10 mouse cellular contexts compared by ENCODE assay signal in genomic region chr11:84967113-84967512, GRCm38 (mm10). TPM values are rescaled to one million over a fixed set of nuclear protein-coding genes. Genes with fewer than 3 reads are reported as not detected.
DNase-seq lines count a peak whose midpoint lies in the region; ATAC-seq lines count a peak whose summit lies in the region.
"Had no signal": no experiment of that assay in that cellular context is flagged by ENCODE, and none has a peak within 500 bp of the region (broad histone marks: within the 10 kb centered on the region; RNA-seq: fewer than 3 reads in every experiment).

No protein-coding gene starts in this region.

- H3K27ac ChIP-seq in forebrain, embryonic 11.5 days (ENCODE audit: low read depth, low read length), result no peak overlapping the region
- H3K27ac ChIP-seq in forebrain, embryonic 14.5 days (ENCODE audit: low read depth, low read length), result no peak overlapping the region
- no peak overlapping the region for H3K27ac ChIP-seq in neural tube, embryonic 15.5 days (replicated peaks)
- peak overlapping the region; percentile 86 for H3K27ac ChIP-seq in midbrain, embryonic 10.5 days (replicated peaks)

- WGBS in forebrain, embryonic 11.5 days, result 6% methylated on average over 5 of the region's 5 CpGs
- WGBS in forebrain, embryonic 14.5 days, result 10% methylated on average over 5 of the region's 5 CpGs
- 13% methylated on average over 5 of the region's 5 CpGs for WGBS in neural tube, embryonic 15.5 days
- WGBS in midbrain, embryonic 10.5 days, result 14% methylated on average over 5 of the region's 5 CpGs

- DNase-seq in forebrain, embryonic 11.5 days (ENCODE audit: low spot score), result peak; percentile 73
- DNase-seq in forebrain, embryonic 14.5 days (ENCODE audit: low spot score), result no peak
- DNase-seq in neural tube, embryonic 10.5 days (ENCODE audit: extremely low spot score, low spot score), result peak; percentile 58
- DNase-seq in midbrain, embryonic 10.5 days (ENCODE audit: low spot score), result peak; percentile 82
- DNase-seq in left cerebral cortex, adult 8-10 months (ENCODE audit: low spot score in 2 of 2), result no peak
- DNase-seq in adrenal gland, postnatal 14 days, result no peak
- DNase-seq in cerebellum, postnatal 14 days, result no peak
- DNase-seq: gastrocnemius, postnatal 25 days; lung, postnatal 14 days had no signal

- no peaks in the 10 kb centered on the region for H3K36me3 ChIP-seq in forebrain, embryonic 11.5 days (ENCODE audit: control insufficient read depth, insufficient read depth, low read length)
- H3K36me3 ChIP-seq in forebrain, embryonic 14.5 days (ENCODE audit: control insufficient read depth, insufficient read depth, low read length), result no peaks in the 10 kb centered on the region
- H3K36me3 ChIP-seq in neural tube, embryonic 15.5 days, result no peaks in the 10 kb centered on the region
- H3K36me3 ChIP-seq in midbrain, embryonic 10.5 days, result no peaks in the 10 kb centered on the region

- H3K4me3 ChIP-seq in forebrain, embryonic 11.5 days (ENCODE audit: low read depth, low read length), result no peak overlapping the region
- H3K4me3 ChIP-seq in forebrain, embryonic 14.5 days (ENCODE audit: low read depth, low read length), result no peak overlapping the region
- no peak overlapping the region for H3K4me3 ChIP-seq in neural tube, embryonic 15.5 days (replicated peaks)
- peak overlapping the region; percentile 26 for H3K4me3 ChIP-seq in midbrain, embryonic 10.5 days

- peaks cover 9% of the 10 kb centered on the region for H3K4me1 ChIP-seq in forebrain, embryonic 11.5 days (replicated peaks; ENCODE audit: control insufficient read depth, insufficient read depth, low read length)
- H3K4me1 ChIP-seq in forebrain, embryonic 14.5 days (ENCODE audit: control insufficient read depth, insufficient read depth, low read length), result peaks cover 6% of the 10 kb centered on the region
- peaks cover 8% of the 10 kb centered on the region; the same call in 1 of the 2 replicates for H3K4me1 ChIP-seq in neural tube, embryonic 15.5 days
- peaks cover 50% of the 10 kb centered on the region for H3K4me1 ChIP-seq in midbrain, embryonic 10.5 days

- H3K4me2 ChIP-seq in forebrain, embryonic 11.5 days (ENCODE audit: low read depth, low read length, severe bottlenecking), result no peak overlapping the region
- no peak overlapping the region for H3K4me2 ChIP-seq in forebrain, embryonic 14.5 days (ENCODE audit: low read length)
- H3K4me2 ChIP-seq in neural tube, embryonic 15.5 days, result no peak overlapping the region

- H3K9ac ChIP-seq in forebrain, embryonic 11.5 days (ENCODE audit: low read length), result no peak overlapping the region
- no peak overlapping the region for H3K9ac ChIP-seq in forebrain, embryonic 14.5 days (ENCODE audit: low read length)
- H3K9ac ChIP-seq in neural tube, embryonic 15.5 days (replicated peaks), result no peak overlapping the region

- H3K9me3 ChIP-seq in forebrain, embryonic 11.5 days (ENCODE audit: control insufficient read depth, low read length), result no peaks in the 10 kb centered on the region
- no peaks in the 10 kb centered on the region for H3K9me3 ChIP-seq in forebrain, embryonic 14.5 days (replicated peaks; ENCODE audit: control insufficient read depth, low read length)
- no peaks in the 10 kb centered on the region for H3K9me3 ChIP-seq in neural tube, embryonic 15.5 days (replicated peaks)
- no peaks in the 10 kb centered on the region for H3K9me3 ChIP-seq in midbrain, embryonic 10.5 days (replicated peaks)

- H3K27me3 ChIP-seq in forebrain, embryonic 11.5 days (ENCODE audit: control insufficient read depth, insufficient read depth, low read length), result no peaks in the 10 kb centered on the region
- no peaks in the 10 kb centered on the region for H3K27me3 ChIP-seq in forebrain, embryonic 14.5 days (replicated peaks; ENCODE audit: control insufficient read depth, insufficient read depth, low read length)
- H3K27me3 ChIP-seq in neural tube, embryonic 15.5 days (replicated peaks), result no peaks in the 10 kb centered on the region
- no peaks in the 10 kb centered on the region for H3K27me3 ChIP-seq in midbrain, embryonic 10.5 days (ENCODE audit: low read depth, poor library complexity, severe bottlenecking)

- ATAC-seq in forebrain, embryonic 11.5 days (replicated peaks; ENCODE audit: low FRiP score), result peak; percentile 49
- ATAC-seq in forebrain, embryonic 14.5 days, result no peak; the same call in 1 of the 2 replicates
- no peak for ATAC-seq in neural tube, embryonic 15.5 days (ENCODE audit: low FRiP score)

RNA-seq across cellular contexts. Expression of gene Car4, which starts 9.5 kb away (rescaled TPM):
- 1.3 and 1.4 TPM in 2 replicates for polyA plus RNA-seq in forebrain, embryonic 11.5 days (2014; fragmentation: Nextera tagmentation; extraction: Ambion mirVana)
- polyA plus RNA-seq in forebrain, embryonic 14.5 days (2014; fragmentation: Nextera tagmentation; extraction: Ambion mirVana), result 2.7 and 3.8 TPM in 2 replicates
- polyA plus RNA-seq in neural tube, embryonic 15.5 days (2015; fragmentation: Nextera tagmentation; extraction: Ambion mirVana), result 5.1 and 5.5 TPM in 2 replicates
- 9.3 and 16.8 TPM in 2 replicates for polyA plus RNA-seq in midbrain, embryonic 10.5 days (2016; fragmentation: Nextera tagmentation; extraction: Ambion mirVana)
- 10 to 100 TPM; 49.2 to 57.6 (median 54.8) TPM for total RNA-seq in left cerebral cortex, adult 8-10 months (2022)
- total RNA-seq in adrenal gland, postnatal 14 days (2021), result 44.1 and 70.3 TPM in 2 replicates

RNA-seq across cellular contexts. Expression of gene Znhit3, which starts 50.9 kb away (rescaled TPM):
- polyA plus RNA-seq in forebrain, embryonic 11.5 days (2014; fragmentation: Nextera tagmentation; extraction: Ambion mirVana), result 70.0 and 78.2 TPM in 2 replicates
- polyA plus RNA-seq in forebrain, embryonic 14.5 days (2014; fragmentation: Nextera tagmentation; extraction: Ambion mirVana), result 70.7 and 78.3 TPM in 2 replicates
- 70.7 and 81.3 TPM in 2 replicates for polyA plus RNA-seq in neural tube, embryonic 15.5 days (2015; fragmentation: Nextera tagmentation; extraction: Ambion mirVana)
- polyA plus RNA-seq in midbrain, embryonic 10.5 days (2016; fragmentation: Nextera tagmentation; extraction: Ambion mirVana), result 80.5 and 91.7 TPM in 2 replicates
- total RNA-seq in left cerebral cortex, adult 8-10 months (2022), result 10 to 100 TPM; 30.3 to 33.0 (median 32.5) TPM
- total RNA-seq in adrenal gland, postnatal 14 days (2021), result 10.7 and 12.0 TPM in 2 replicates

Comparison
In these comparisons a context has a peak if more than half of its experiments do, and no peak if none do; other contexts are left out.
1. DNase-seq: peak in forebrain, embryonic 11.5 days (single experiment), neural tube, embryonic 10.5 days (single experiment) and midbrain, embryonic 10.5 days (single experiment); none in forebrain, embryonic 14.5 days (single experiment), left cerebral cortex, adult 8-10 months (0 of 2), adrenal gland, postnatal 14 days (single experiment) and cerebellum, postnatal 14 days (0 of 2).